Mouse (Mus musculus): ENCODE measurements at regions not wholly inside any gene's neighbourhood (a gene's known extent, or its start where the extent isn't known, plus 50 kb on each side); places are given as distances from the start of the nearest gene placed in this dataset.

DNA sequence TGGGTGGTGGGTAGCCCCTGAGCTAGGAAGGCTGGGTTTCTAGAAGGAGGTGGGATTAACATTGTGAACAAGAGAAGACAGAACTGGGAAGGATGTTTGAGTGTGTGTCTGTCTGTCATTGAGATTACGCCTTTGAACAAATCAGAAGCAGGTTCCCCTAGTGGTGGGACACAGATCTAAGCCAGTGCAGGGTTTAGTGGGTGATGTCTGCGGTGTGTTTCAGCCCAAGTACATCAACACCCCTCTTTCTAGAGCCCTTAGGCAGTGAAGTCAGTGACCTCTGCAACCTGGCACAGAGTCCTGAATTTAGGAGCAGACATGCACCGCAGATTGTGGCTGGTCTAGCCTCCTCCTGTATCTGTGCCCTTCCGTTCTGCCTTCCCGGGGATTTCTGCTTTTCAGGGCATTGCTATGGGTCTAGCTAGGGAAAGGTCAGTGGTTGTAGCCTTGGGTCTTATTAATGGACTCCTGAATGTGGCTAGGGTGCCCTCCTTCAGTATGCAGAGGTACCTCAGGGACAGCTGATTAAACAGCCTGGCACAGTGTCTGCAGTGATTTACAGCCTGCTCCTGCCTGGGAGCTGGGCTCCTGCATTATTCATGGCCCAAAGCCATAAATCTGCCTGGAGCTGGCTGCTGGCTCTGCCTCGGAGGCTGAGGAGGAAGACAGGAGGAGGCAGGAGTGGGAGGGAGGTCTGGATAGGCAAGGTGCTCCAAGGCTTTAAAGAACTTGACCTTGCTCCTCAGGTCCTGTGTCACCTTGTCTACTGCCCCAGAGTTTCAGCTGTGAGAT is 264.3 kb downstream of the Dysf start:
- ATAC-seq (replicated peaks; ENCODE audit: insufficient number of reproducible peaks, low FRiP score, low TSS enrichment, poor library complexity, severe bottlenecking): no peak

GRCm38 (mm10) chr6:84271966-84272365 is 263.6 kb downstream of the Dysf start:
- no peak for ATAC-seq (replicated peaks; ENCODE audit: insufficient number of reproducible peaks, low FRiP score, low TSS enrichment, poor library complexity, severe bottlenecking)

DNA sequence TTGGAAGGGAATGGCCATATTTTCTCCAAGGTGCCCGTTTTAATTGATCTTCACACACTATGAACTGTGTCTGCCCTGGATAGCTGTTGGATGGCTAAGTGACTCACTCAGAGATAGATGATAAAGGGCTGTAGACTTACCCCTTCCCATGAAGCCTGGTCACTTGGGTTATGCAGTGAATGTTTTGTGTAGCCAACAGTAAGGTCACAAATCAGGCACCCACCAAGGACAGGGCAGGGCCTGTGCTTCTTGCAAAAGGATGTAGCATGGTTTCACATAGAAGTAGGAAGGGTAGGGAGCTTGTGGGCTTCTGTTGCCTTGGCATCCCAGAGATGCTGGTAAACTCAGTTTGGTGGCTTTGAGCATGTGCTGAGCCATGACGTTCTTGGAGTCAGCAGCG is 263.1 kb downstream of the Dysf start:
- ATAC-seq (replicated peaks; ENCODE audit: insufficient number of reproducible peaks, low FRiP score, low TSS enrichment, poor library complexity, severe bottlenecking): no peak

GRCm38 (mm10) chr6:84270518-84271165 is 262.3 kb downstream of the Dysf start:
- ATAC-seq (replicated peaks; ENCODE audit: insufficient number of reproducible peaks, low FRiP score, low TSS enrichment, poor library complexity, severe bottlenecking): no peak

DNA sequence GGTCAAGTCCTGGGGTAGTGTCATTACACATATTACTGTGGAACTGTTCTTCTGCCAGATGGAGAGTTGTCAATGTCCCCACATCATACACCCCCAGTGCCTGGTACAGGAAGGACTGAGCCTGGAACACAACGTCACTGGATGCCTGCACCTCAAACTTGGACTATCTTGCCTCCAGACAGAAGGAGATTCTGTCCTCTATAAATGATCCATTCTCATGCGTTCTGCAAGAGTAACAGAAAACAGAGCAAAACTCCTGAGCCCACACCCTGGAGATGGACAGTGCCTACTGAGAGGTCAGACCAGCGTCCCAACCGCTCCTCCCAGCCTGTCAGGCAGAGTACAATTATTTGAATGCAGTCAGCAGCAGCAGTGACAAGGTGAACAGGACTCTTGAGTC is 261.1 kb downstream of the Dysf start:
- ATAC-seq (replicated peaks; ENCODE audit: insufficient number of reproducible peaks, low FRiP score, low TSS enrichment, poor library complexity, severe bottlenecking): no peak

- no peak for ATAC-seq (replicated peaks; ENCODE audit: insufficient number of reproducible peaks, low FRiP score, low TSS enrichment, poor library complexity, severe bottlenecking)
Measured at GRCm38 (mm10) chr6:84269023-84269422, 260.6 kb downstream of the Dysf start.

GRCm38 (mm10) chr6:84268111-84268510 is 259.7 kb downstream of the Dysf start:
- ATAC-seq (replicated peaks; ENCODE audit: insufficient number of reproducible peaks, low FRiP score, low TSS enrichment, poor library complexity, severe bottlenecking): no peak

DNA sequence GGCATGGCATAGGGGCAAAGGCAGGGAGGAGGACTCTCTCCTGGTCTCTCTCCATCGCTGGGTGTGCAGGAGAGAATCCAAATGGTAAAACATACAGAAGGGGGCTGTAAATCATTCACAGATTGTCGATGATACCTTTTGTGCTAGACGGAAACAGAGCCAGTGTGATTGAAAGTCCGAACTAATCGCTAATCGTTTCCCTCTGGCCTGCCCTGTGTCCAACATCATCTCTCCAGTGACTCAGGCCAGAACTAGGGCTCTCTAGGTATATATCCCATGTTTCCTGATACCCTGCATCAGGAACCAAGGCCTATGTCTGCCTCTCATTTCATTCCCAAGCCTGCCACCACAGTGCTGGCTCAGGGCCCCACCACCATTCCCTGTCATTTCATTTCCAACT is 259.1 kb downstream of the Dysf start:
- ATAC-seq (replicated peaks; ENCODE audit: insufficient number of reproducible peaks, low FRiP score, low TSS enrichment, poor library complexity, severe bottlenecking): no peak

DNA sequence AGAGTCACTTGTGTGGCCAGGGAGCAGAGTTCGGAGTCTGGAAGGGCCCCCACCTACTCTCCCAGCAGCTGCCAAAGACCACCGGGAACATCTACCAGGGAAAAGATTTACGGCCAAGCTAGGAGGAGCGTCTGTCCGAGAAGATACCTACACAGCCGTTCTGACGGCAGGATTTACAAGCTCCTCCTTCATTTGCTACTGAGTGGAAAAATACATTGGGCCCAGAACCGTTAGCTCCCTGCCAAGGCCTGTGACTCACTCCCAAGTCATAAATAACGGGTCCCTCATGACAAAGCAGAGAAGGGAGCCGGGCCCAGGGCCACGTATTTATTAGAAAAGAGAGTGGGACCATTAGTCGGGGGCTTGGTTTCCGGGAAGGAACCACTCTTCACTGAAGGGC is 258.3 kb downstream of the Dysf start:
- no peak for ATAC-seq (replicated peaks; ENCODE audit: insufficient number of reproducible peaks, low FRiP score, low TSS enrichment, poor library complexity, severe bottlenecking)

DNA sequence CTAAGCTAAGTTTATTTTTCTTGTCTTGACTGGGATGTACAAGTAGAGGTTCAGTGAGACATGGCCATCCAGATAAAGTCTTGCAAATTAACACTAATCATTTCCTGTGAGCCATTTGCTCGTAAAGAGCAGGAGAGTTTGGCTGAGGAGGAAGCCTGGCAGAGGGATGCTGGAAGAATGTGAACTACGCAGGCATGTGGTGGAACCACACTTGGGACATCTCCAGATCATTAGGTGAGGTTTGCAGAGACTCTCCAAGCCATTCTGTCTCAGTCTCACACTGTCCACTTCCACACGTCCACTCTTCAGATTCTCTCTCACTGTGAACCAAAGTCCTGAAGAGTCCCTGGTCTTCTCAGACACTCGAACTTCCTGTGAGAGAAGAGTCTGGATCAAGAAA is 256.3 kb downstream of the Dysf start:
- no peak for ATAC-seq (replicated peaks; ENCODE audit: insufficient number of reproducible peaks, low FRiP score, low TSS enrichment, poor library complexity, severe bottlenecking)

GRCm38 (mm10) chr6:84263686-84264085 is 255.3 kb downstream of the Dysf start:
- no peak for ATAC-seq (replicated peaks; ENCODE audit: insufficient number of reproducible peaks, low FRiP score, low TSS enrichment, poor library complexity, severe bottlenecking)

DNA sequence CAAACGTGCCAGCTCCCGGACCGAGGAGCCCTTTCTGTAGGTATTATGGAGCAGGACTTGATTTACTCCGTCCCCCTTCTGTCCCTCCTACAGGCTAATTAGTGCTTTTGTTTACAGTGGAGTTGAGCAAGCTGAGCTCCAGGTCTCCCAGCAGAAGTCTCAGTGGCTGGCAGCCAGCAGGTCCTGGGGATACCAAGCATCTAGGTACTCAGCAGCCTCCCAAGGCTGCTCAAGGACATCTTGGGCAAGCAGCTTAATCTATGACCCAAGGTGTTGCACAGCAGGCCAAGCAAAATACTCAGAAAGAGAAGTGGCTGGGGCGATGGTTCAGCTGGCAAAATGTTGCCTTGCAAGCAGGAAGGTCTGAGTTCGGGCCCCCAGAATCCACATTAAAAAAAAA is 254.4 kb downstream of the Dysf start:
- no peak for ATAC-seq (replicated peaks; ENCODE audit: insufficient number of reproducible peaks, low FRiP score, low TSS enrichment, poor library complexity, severe bottlenecking)

GRCm38 (mm10) chr6:84261483-84261882 is 253.1 kb downstream of the Dysf start:
- ATAC-seq (replicated peaks; ENCODE audit: insufficient number of reproducible peaks, low FRiP score, low TSS enrichment, poor library complexity, severe bottlenecking): no peak
